Mouse (Mus musculus): ENCODE measurements around the gene Rbms1.

Gene Rbms1

DNA sequence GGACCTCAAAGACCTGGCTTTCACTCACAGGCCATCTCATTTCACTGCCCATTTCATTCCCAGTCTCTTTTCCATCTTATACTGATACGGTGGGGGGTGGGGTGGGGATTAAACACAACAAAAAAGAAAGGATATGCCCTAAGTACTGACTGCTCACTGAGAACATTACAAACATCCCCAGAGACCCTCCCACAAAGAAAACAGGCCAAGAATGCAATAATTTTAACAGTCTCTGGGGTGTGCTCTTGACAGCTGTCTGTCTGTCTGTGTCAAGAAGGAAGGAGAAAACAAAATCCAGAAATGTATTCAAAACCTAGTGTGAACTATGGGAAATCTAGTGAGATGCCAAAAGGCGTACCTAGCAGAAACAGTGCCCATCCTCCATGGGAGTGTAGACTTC, 86.1 kb downstream of the Rbms1 start:
- TF ChIP-seq GATA4 (IDR thresholded peaks at IDR 0.05; ENCODE audit: insufficient replicate concordance, low read length) = no peak

DNA sequence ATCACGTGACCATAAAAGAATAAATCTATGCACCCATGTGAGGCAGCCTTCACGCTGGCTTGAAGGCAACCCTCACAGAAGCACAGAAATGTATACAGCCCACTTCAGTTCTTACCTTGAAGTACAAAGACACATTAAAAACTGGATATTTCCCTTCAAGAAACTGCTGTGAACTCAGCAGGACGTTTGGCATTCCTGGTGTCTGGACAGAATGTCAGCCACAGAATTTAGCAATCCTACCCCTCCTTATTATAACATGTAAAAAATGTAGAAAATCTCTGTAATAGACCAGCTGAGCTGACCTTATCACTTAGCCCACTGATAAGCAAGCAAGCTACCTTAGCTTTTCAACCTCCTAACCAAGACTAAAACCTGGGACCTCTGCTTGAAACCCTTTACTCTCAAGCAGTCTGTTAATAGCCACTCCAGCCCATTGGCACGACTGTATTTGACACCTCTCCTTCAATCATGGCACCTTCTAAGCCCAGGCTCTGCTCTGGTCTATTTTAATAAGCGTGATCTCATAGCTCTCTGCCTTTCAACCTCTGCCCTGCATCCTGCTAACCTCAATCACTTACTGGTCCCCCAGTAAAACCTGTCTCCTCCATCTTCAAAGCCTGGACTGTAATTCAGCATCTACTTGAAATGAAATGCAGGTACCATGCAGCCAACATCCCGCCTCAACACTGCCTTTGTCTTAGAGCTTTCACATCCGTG, 90.7 kb downstream of the Rbms1 start:
- no peak for TF ChIP-seq GATA4 (IDR thresholded peaks at IDR 0.05; ENCODE audit: insufficient replicate concordance, low read length)

- TF ChIP-seq GATA4 (IDR thresholded peaks at IDR 0.05; ENCODE audit: insufficient replicate concordance, low read length) = no peak
Observed at GRCm38 (mm10) chr2:60871001-60871400, 92.0 kb downstream of the Rbms1 start.

DNA sequence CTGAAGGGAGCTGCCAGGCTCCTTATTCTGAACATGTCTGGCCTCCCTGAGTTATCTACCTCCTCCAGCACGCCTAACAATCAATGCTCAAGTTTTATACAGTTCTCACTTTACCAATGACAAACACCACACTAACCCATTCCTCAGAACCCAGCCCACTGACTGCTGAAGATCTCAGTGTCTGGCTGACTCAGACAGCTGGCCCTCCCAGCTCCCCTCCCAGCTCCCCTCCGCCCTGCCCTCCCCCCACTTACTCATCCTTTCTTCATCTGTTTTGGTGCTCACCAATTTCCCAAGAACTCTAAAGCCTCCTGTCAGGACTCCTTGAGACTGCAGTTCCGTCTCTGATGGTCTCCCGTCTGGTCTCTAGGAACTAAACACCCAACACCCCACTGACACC, 92.5 kb downstream of the Rbms1 start:
- TF ChIP-seq GATA4 (IDR thresholded peaks at IDR 0.05; ENCODE audit: insufficient replicate concordance, low read length) = no peak

DNA sequence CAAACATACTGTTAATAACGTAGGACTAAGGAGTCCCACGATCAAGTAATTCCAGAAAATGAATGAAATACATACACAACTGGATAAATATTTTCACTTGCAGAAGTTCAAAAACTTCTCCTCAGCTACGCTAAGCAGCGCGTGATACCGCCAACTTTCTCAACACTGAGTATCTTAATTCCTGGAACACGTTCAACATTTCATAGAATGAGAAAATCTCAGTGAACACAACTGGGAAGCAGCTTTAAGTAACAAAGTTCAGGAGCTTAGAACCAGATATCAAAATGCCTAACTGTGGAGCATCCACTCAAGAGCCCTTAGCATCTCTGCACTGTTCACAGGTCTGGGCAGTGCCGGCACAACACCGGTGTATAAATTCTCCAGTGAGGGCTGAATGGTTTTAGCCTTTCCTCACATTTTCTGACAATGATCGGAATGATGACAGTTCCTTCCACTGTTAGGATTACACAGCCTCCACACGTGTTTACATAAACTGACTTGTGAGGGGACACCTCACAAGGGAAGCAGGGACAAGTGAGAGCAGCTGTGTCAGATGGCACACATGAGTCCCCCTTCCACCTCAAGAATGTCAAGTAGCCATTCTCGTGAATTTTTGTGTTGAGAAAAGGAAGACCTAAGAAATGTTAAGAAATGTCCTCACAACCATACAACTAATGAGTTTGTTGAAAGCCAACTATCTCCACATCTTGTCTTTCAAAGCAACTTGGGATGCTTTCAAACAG, 93.8 kb downstream of the Rbms1 start:
- no peak for TF ChIP-seq GATA4 (IDR thresholded peaks at IDR 0.05; ENCODE audit: insufficient replicate concordance, low read length)

- no peak for TF ChIP-seq GATA4 (IDR thresholded peaks at IDR 0.05; ENCODE audit: insufficient replicate concordance, low read length)
Observed at GRCm38 (mm10) chr2:60868060-60868662, 94.8 kb downstream of the Rbms1 start.

DNA sequence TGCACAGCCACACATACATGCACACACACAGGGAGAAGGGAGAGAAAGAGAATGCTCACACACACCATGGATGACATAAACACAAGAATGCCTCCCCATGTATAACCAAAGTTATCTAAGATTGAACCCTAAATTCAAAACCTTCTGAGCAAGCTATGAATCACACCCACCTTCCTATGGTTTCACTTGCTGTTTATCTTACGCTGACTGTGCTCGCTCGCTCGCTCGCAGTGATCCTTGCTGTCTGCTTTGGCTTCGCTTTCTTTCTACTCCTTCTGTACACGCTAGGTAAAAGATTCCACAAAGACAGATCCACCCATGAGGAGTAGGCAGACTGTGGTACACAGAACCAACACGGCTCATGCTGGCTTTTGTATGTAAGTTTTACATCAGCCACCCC, 95.7 kb downstream of the Rbms1 start:
- no peak for TF ChIP-seq GATA4 (IDR thresholded peaks at IDR 0.05; ENCODE audit: insufficient replicate concordance, low read length)

- no peak for TF ChIP-seq GATA4 (IDR thresholded peaks at IDR 0.05; ENCODE audit: insufficient replicate concordance, low read length)
Observed at GRCm38 (mm10) chr2:60865869-60866268, 97.1 kb downstream of the Rbms1 start.

GRCm38 (mm10) chr2:60864977-60865376, 98.0 kb downstream of the Rbms1 start:
- TF ChIP-seq GATA4 (IDR thresholded peaks at IDR 0.05; ENCODE audit: insufficient replicate concordance, low read length) = no peak

GRCm38 (mm10) chr2:60864256-60864795, 98.7 kb downstream of the Rbms1 start:
- no peak for TF ChIP-seq GATA4 (IDR thresholded peaks at IDR 0.05; ENCODE audit: insufficient replicate concordance, low read length)

GRCm38 (mm10) chr2:60863827-60864226, 99.2 kb downstream of the Rbms1 start:
- no peak for TF ChIP-seq GATA4 (IDR thresholded peaks at IDR 0.05; ENCODE audit: insufficient replicate concordance, low read length)

DNA sequence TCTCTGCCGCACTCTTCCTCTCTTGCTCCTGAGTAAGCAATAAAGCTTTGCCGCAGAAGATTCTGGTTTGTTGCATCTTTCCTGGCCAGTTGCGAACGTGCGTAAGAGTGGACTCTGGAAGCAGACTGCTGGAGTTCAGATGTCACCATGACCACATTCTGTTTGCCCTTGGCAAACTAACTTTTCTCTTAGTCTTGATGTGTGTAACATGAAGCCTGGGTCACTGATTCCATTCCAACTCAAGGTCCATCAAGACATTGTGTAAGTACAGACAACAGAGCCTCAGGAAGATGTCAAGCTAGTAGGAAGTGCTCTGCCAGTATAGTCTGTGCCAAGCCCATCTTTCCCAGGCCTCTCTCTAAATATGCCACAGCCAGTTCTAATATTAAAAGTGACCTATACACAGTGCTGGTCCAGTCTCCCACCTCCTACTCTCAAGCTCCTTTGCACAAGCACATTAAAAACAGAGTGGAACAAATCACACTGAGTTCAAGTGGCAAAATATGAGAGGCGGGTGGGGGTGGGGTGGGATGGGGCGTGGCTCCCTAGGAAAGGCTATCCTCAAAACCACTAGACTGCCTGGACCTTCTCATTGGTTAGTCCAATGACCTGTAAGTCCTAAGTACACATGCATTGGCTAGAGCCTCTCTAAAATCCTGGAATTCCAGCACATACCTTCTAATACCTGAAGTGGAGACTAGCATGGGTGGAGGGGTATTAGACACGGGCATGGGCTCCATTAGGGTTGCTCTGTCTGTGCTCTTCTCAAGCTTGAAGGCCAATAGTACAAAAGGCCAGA, 99.9 kb downstream of the Rbms1 start:
- no peak for TF ChIP-seq GATA4 (IDR thresholded peaks at IDR 0.05; ENCODE audit: insufficient replicate concordance, low read length)

- TF ChIP-seq GATA4 (IDR thresholded peaks at IDR 0.05; ENCODE audit: insufficient replicate concordance, low read length) = no peak
Observed at GRCm38 (mm10) chr2:60858116-60858515, 104.9 kb downstream of the Rbms1 start.

GRCm38 (mm10) chr2:60856097-60856496, 106.9 kb downstream of the Rbms1 start:
- no peak for TF ChIP-seq GATA4 (IDR thresholded peaks at IDR 0.05; ENCODE audit: insufficient replicate concordance, low read length)

DNA sequence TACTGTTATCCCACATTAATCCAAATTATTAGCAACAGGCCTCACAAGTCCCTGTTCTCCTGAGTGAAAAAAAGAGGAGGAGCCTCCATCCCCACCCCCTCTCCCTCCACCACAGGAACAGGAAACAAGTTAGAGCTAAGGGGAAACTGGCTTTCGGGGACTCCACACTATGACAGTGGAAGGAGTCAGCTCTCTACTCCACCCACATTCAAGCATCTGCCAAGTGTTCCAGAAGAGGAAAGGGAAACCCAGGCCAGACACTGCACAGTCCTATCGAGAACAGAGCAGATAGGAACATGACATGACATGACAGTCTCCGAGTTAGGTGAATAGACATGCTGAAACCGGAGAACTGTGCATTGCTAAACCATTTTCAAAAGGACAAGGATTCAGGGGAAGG, 108.0 kb downstream of the Rbms1 start:
- peak; percentile 94; the same call in 1 of the 2 replicates for TF ChIP-seq GATA4 (IDR thresholded peaks at IDR 0.05; ENCODE audit: insufficient replicate concordance, low read length)

Data from liver, adult (tissue).